Comparison of ENCODE assay signal across 11 mouse cellular contexts in the genomic region with DNA sequence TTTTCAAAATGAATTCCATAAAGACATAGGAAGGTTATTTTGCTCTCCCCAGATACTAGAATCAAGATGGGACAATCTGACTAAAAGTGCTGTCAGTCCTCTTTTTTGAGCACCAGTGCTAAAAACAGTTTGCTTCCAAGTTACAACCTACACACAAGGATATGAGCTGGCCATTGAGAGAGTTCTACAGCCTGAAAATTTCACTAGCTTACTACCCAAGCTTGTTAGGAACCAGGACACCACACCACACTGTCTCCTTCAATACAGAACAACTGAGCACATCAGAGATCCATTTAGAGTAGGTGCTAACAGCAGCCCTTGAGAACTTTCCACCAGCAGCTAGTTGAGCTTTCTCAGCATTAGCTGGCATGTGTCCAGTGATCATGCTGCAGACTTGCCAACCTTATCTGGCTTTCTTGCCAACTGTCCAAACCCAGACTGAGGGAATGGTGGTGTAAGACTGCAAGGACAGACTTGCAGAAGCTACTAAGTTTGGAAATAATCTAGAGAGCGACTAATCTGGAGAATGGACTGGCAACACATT.
A peak's percentile ranks its signal among the peaks of the same experiment; 100 is the strongest.
DNase-seq lines count a peak whose midpoint lies in the region; ATAC-seq lines count a peak whose summit lies in the region.
"Had no signal": no experiment of that assay in that cellular context is flagged by ENCODE, and none has a peak within 500 bp of the region (broad histone marks: within the 10 kb centered on the region; RNA-seq: fewer than 3 reads in every experiment).

No protein-coding gene starts in this region.

- 26% methylated on average over 1 of the region's 1 CpGs for WGBS in heart, embryonic 14.5 days

- peaks cover 13% of the 10 kb centered on the region for H3K36me3 ChIP-seq in heart, embryonic 14.5 days (ENCODE audit: control insufficient read depth, insufficient read depth, low read length)

- H3K9me3 ChIP-seq in heart, embryonic 14.5 days (ENCODE audit: control insufficient read depth, low read length): no peaks in the 10 kb centered on the region

- peaks cover 3 to 17% of the 10 kb centered on the region in 2 experiments; a peak in 3 of 4 replicates for H3K4me1 ChIP-seq in heart, embryonic 14.5 days (ENCODE audit: control insufficient read depth in 2 of 2, insufficient read depth in 2 of 2, low read length in 2 of 2)
- H3K4me1 ChIP-seq: hindbrain, embryonic 12.5 days had no signal

- no peak overlapping the region for H3K9ac ChIP-seq in heart, embryonic 14.5 days (ENCODE audit: low read length)
- H3K9ac ChIP-seq: hindbrain, embryonic 12.5 days had no signal

- ATAC-seq in heart, embryonic 14.5 days (ENCODE audit: insufficient number of reproducible peaks, insufficient read depth, low FRiP score, low read depth): peak; percentile 75
- ATAC-seq in megakaryocyte-erythroid progenitor cell, adult 5-6 weeks (replicated peaks; ENCODE audit: low FRiP score, low TSS enrichment, poor library complexity, severe bottlenecking): peak; percentile 80
- ATAC-seq: Patski had no signal

- no peaks in the 10 kb centered on the region for H3K27me3 ChIP-seq in heart, embryonic 14.5 days (ENCODE audit: control insufficient read depth, insufficient read depth, low read length)
- H3K27me3 ChIP-seq: hindbrain, embryonic 12.5 days; Patski had no signal

- no peak overlapping the region for H3K4me3 ChIP-seq in heart, embryonic 14.5 days (ENCODE audit: control insufficient read depth in 1 of 2, insufficient read depth in 1 of 2, low read depth in 1 of 2, low read length in 2 of 2)
- H3K4me3 ChIP-seq: hindbrain, embryonic 12.5 days had no signal

- no peak overlapping the region for H3K4me2 ChIP-seq in heart, embryonic 14.5 days (ENCODE audit: low read length)
- H3K4me2 ChIP-seq: hindbrain, embryonic 12.5 days had no signal

- H3K27ac ChIP-seq in heart, embryonic 14.5 days (replicated peaks in 1 of 2; ENCODE audit: control insufficient read depth in 1 of 2, insufficient read depth in 1 of 2, low read depth in 2 of 2, low read length in 2 of 2): peak overlapping the region; percentile 66 to 74
- H3K27ac ChIP-seq: hindbrain, embryonic 12.5 days had no signal

- DNase-seq in left cerebral cortex, adult 18-20 months (ENCODE audit: low spot score in 2 of 2): peak; percentile 36 to 51
- DNase-seq in left cerebral cortex, adult 8-10 months (ENCODE audit: low spot score in 2 of 2): no peak
- peak; percentile 39 to 46 for DNase-seq in cerebellum, adult 18-20 months
- no peak for DNase-seq in testis, postnatal 10 days (ENCODE audit: low spot score)
- no peak for DNase-seq in layer of hippocampus, postnatal 36 days
- no peak for DNase-seq in testis, postnatal 14 days (ENCODE audit: low spot score)
- DNase-seq: embryo, embryonic 11 days had no signal

Comparison
In these comparisons a context has a peak if more than half of its experiments do, and no peak if none do; other contexts are left out.
1. DNase-seq: peak in left cerebral cortex, adult 18-20 months (2 of 2) and cerebellum, adult 18-20 months (2 of 2); none in left cerebral cortex, adult 8-10 months (0 of 2), testis, postnatal 10 days (single experiment), layer of hippocampus, postnatal 36 days (0 of 2) and testis, postnatal 14 days (single experiment).